Mouse (Mus musculus): ENCODE data around the gene Pdhx. TPM values are rescaled to one million over a fixed set of nuclear protein-coding genes. Genes with fewer than 3 reads are reported as not detected.

The Pdhx gene
- total RNA-seq (2012; rRNA removed), result 29.8 and 35.6 TPM in 2 replicates

GRCm38 (mm10) chr2:103073219-103073982 is at the start of gene Pdhx, which contains the start of gene Apip:
Gene Pdhx, minus strand, starts transcription at chr2:103073513.
Gene Apip, plus strand, starts transcription at chr2:103073675.
- Histone ChIP-seq H3K9me3 (ENCODE audit: control insufficient read depth, insufficient read depth, low read depth, low read length) (no peaks in the 10 kb centered on the region), H3K36me3 (ENCODE audit: control insufficient read depth, insufficient read depth, low read length, poor library complexity, severe bottlenecking) (no peaks in the 10 kb centered on the region), H3K4me1 (ENCODE audit: control insufficient read depth in 2 of 2, insufficient read depth in 2 of 2, low read length in 2 of 2, poor library complexity in 1 of 2) (0 out of 4 replicates have a peak, but pooled peaks cover 0 to 2% of the 10 kb centered on the region in 2 experiments), H3K27ac (ENCODE audit: insufficient read depth, low read depth, low read length, poor library complexity, severe bottlenecking) (peak within 1 kb of the TSS; percentile 61), H3K9ac (ENCODE audit: insufficient read depth, low read depth, low read length, poor library complexity, severe bottlenecking) (peak within 1 kb of the TSS; percentile 96), H3K4me3 (ENCODE audit: insufficient read depth in 1 of 2, low read depth in 1 of 2, low read length in 2 of 2, poor library complexity in 1 of 2, severe bottlenecking in 1 of 2) (peak within 1 kb of the TSS; percentile 94 to 100)
- peak; percentile 98 for DNase-seq (ENCODE audit: low read depth, low spot score)
- TF ChIP-seq ZNF384 (IDR thresholded peaks at IDR 0.05; ENCODE audit: low read depth, low read length) (no peak), ZC3H11A (IDR thresholded peaks at IDR 0.05; ENCODE audit: borderline replicate concordance, low read depth, low read length) (no peak), CHD2 (IDR thresholded peaks at IDR 0.05; ENCODE audit: low read depth, low read length) (no peak), MAFK (IDR thresholded peaks at IDR 0.05; ENCODE audit: insufficient read depth, low read depth, low read length) (no peak), HCFC1 (IDR thresholded peaks at IDR 0.05; ENCODE audit: borderline replicate concordance, insufficient read depth, low read length) (0 out of 2 replicates have a peak, but pooled peaks have one; percentile 40)
- in situ Hi-C loops (cut with MboI; ENCODE audit: low sequenced_read_pairs in 2 of 2, unreplicated experiment in 2 of 2), result no loop called here

GRCm38 (mm10) chr2:103119197-103119854 is 46.0 kb upstream of the Pdhx start:
- H3K36me3 ChIP-seq (ENCODE audit: control insufficient read depth, insufficient read depth, low read length, poor library complexity, severe bottlenecking), result no peaks in the 10 kb centered on the region
- no peak for TF ChIP-seq ZC3H11A (IDR thresholded peaks at IDR 0.05; ENCODE audit: borderline replicate concordance, low read depth, low read length)
- TF ChIP-seq HCFC1 (IDR thresholded peaks at IDR 0.05; ENCODE audit: borderline replicate concordance, insufficient read depth, low read length), result no peak
- TF ChIP-seq ZNF384 (IDR thresholded peaks at IDR 0.05; ENCODE audit: low read depth, low read length), result no peak
- no peak for TF ChIP-seq MAFK (IDR thresholded peaks at IDR 0.05; ENCODE audit: insufficient read depth, low read depth, low read length)
- DNase-seq (ENCODE audit: low read depth, low spot score), result no peak
- no peak overlapping the region for H3K4me3 ChIP-seq (ENCODE audit: insufficient read depth in 1 of 2, low read depth in 1 of 2, low read length in 2 of 2, poor library complexity in 1 of 2, severe bottlenecking in 1 of 2)
- no peak overlapping the region for H3K9ac ChIP-seq (ENCODE audit: insufficient read depth, low read depth, low read length, poor library complexity, severe bottlenecking)
- H3K4me1 ChIP-seq (ENCODE audit: control insufficient read depth in 2 of 2, insufficient read depth in 2 of 2, low read length in 2 of 2, poor library complexity in 1 of 2), result no peaks in the 10 kb centered on the region
- no peak overlapping the region for H3K27ac ChIP-seq (ENCODE audit: insufficient read depth, low read depth, low read length, poor library complexity, severe bottlenecking)
- in situ Hi-C loops (cut with MboI; ENCODE audit: low sequenced_read_pairs in 2 of 2, unreplicated experiment in 2 of 2), result no loop called here
- H3K9me3 ChIP-seq (ENCODE audit: control insufficient read depth, insufficient read depth, low read depth, low read length), result no peaks in the 10 kb centered on the region

DNA sequence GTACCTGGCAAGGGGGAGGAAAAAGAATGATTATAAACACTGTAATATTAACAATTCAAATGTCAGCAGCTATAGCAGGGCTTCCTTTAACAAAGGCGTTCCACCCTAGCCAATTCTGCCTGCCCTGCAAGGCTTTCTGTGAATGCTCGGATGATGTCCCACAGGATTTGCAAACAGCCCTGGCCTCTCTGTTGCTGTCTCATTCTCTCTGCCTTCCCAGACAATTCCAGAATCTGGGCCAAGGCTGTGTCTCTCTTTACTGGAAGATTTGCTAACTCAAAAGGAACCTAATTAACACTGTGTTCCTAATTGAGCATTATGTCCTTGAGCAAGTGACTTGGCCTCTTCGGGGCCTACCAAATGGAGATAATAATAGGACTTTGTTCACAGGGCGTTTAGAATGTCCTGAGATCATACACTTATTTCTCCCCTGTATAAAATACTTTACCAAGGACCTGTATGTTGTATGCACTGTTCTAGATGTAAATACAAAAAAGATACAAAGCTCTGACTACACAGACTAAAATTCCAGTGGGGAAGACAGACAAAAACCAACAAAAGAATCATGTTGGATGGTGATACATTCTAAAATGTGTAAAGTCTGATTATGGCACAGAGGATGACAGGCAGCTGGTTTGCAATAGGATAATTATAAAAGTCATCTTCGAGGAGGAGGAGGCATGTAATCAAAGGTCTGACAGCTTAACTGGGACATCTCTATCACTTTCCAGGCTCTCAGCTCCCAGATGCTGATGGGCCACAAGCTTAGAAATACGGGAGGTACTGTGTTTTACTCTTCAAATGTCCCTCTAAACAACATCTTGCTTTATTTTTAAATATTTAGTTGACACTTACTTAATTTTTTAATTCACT is 45.2 kb upstream of the Pdhx start:
- H3K36me3 ChIP-seq (ENCODE audit: control insufficient read depth, insufficient read depth, low read length, poor library complexity, severe bottlenecking), result no peaks in the 10 kb centered on the region
- no peak overlapping the region for H3K4me3 ChIP-seq (ENCODE audit: insufficient read depth in 1 of 2, low read depth in 1 of 2, low read length in 2 of 2, poor library complexity in 1 of 2, severe bottlenecking in 1 of 2)
- in situ Hi-C loops (cut with MboI; ENCODE audit: low sequenced_read_pairs in 2 of 2, unreplicated experiment in 2 of 2), result no loop called here
- no peaks in the 10 kb centered on the region for H3K4me1 ChIP-seq (ENCODE audit: control insufficient read depth in 2 of 2, insufficient read depth in 2 of 2, low read length in 2 of 2, poor library complexity in 1 of 2)
- no peaks in the 10 kb centered on the region for H3K9me3 ChIP-seq (ENCODE audit: control insufficient read depth, insufficient read depth, low read depth, low read length)
- H3K27ac ChIP-seq (ENCODE audit: insufficient read depth, low read depth, low read length, poor library complexity, severe bottlenecking), result no peak overlapping the region
- no peak for DNase-seq (ENCODE audit: low read depth, low spot score)
- TF ChIP-seq CHD2 (IDR thresholded peaks at IDR 0.05; ENCODE audit: low read depth, low read length), result no peak
- H3K9ac ChIP-seq (ENCODE audit: insufficient read depth, low read depth, low read length, poor library complexity, severe bottlenecking), result no peak overlapping the region

- TF ChIP-seq ZC3H11A (IDR thresholded peaks at IDR 0.05; ENCODE audit: borderline replicate concordance, low read depth, low read length) (no peak), ZNF384 (IDR thresholded peaks at IDR 0.05; ENCODE audit: low read depth, low read length) (no peak), MAFK (IDR thresholded peaks at IDR 0.05; ENCODE audit: insufficient read depth, low read depth, low read length) (no peak)
- no peaks in the 10 kb centered on the region for H3K36me3 ChIP-seq (ENCODE audit: control insufficient read depth, insufficient read depth, low read length, poor library complexity, severe bottlenecking)
- no peak overlapping the region for H3K27ac ChIP-seq (ENCODE audit: insufficient read depth, low read depth, low read length, poor library complexity, severe bottlenecking)
- H3K4me3 ChIP-seq (ENCODE audit: insufficient read depth in 1 of 2, low read depth in 1 of 2, low read length in 2 of 2, poor library complexity in 1 of 2, severe bottlenecking in 1 of 2), result no peak overlapping the region
- no peaks in the 10 kb centered on the region for H3K4me1 ChIP-seq (ENCODE audit: control insufficient read depth in 2 of 2, insufficient read depth in 2 of 2, low read length in 2 of 2, poor library complexity in 1 of 2)
- no peaks in the 10 kb centered on the region for H3K9me3 ChIP-seq (ENCODE audit: control insufficient read depth, insufficient read depth, low read depth, low read length)
- DNase-seq (ENCODE audit: low read depth, low spot score), result no peak
- in situ Hi-C loops (cut with MboI; ENCODE audit: low sequenced_read_pairs in 2 of 2, unreplicated experiment in 2 of 2), result no loop called here
- H3K9ac ChIP-seq (ENCODE audit: insufficient read depth, low read depth, low read length, poor library complexity, severe bottlenecking), result no peak overlapping the region
Observed at GRCm38 (mm10) chr2:103117212-103117611, 43.9 kb upstream of the Pdhx start.

Data from ES-E14 (cell line).